Mouse (Mus musculus) megakaryocyte, embryonic 14.5 days (primary cell): Measurements from ENCODE around the gene Efnb3. TPM values are rescaled to one million over a fixed set of nuclear protein-coding genes. Genes with fewer than 3 reads are reported as not detected.

ENCODE experiments used
- H3K27me3 ChIP-seq: replicated peaks from 2 replicates; pipeline ENCODE3; 2012; ENCODE audit warnings: inconsistent platforms
- H3K36me3 ChIP-seq: replicated peaks from 2 replicates; pipeline ENCODE3; 2012; ENCODE audit warnings: low read length, inconsistent platforms, mixed read lengths
- H3K4me1 ChIP-seq: 2 replicates; pipeline ENCODE4 v1.6.1; 2012; ENCODE audit warnings: inconsistent platforms
- H3K4me3 ChIP-seq: replicated peaks from 2 replicates; pipeline ENCODE3; 2012; ENCODE audit warnings: moderate library complexity, mild to moderate bottlenecking, inconsistent platforms
- H3K9me3 ChIP-seq: 2 replicates; pipeline ENCODE4 v1.6.1; 2012; ENCODE audit warnings: inconsistent platforms
- FLI1 ChIP-seq: IDR thresholded peaks from 2 replicates; pipeline ENCODE4 v1.6.1; 2012; ENCODE audit warnings: low read length, inconsistent platforms, mixed read lengths
- GATA1 ChIP-seq: IDR thresholded peaks from 3 replicates; pipeline ENCODE4 v1.6.1; 2012; ENCODE audit warnings: mixed read lengths, low read length, inconsistent platforms, borderline replicate concordance
- polyA plus RNA-seq: library from polyadenylated mRNA; stranded (reverse); fragments of >175 nt; gene quantifications from 2 replicates; pipeline ENCODE4 v1.2.3, GENCODE M21; 2012; ENCODE audit warnings: low replicate concordance; ENCODE audit not compliant: insufficient read depth

Gene Efnb3
- polyA plus RNA-seq, 1 experiment: 0.51 TPM

DNA sequence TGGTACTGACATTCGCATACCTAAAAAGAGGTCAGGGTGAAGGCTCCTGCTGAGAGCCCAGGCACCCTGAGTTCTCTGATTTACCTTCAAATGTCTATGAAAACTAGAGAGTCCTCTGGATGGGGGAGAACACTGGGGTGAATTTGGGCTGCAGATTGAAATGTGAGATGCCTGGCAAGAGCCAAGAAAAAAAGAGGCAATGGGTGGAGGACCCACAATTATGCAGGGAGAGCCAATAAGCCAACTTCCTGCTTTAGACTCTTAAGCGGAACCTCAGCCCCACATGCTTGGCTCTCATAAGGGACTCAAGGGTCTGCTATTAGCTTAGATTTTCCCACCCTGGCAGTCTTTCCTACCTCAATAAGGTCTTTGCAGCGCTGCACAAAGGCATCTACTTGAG lies 43.3 kb downstream of the Efnb3 start:
- no peaks in the 10 kb centered on the region for H3K9me3 ChIP-seq
- TF ChIP-seq FLI1: no peak
- TF ChIP-seq GATA1: no peak
- H3K4me3 ChIP-seq: no peak overlapping the region
- no peaks in the 10 kb centered on the region for H3K36me3 ChIP-seq
- H3K27me3 ChIP-seq: peaks cover 85% of the 10 kb centered on the region
- peaks cover 23% of the 10 kb centered on the region for H3K4me1 ChIP-seq

DNA sequence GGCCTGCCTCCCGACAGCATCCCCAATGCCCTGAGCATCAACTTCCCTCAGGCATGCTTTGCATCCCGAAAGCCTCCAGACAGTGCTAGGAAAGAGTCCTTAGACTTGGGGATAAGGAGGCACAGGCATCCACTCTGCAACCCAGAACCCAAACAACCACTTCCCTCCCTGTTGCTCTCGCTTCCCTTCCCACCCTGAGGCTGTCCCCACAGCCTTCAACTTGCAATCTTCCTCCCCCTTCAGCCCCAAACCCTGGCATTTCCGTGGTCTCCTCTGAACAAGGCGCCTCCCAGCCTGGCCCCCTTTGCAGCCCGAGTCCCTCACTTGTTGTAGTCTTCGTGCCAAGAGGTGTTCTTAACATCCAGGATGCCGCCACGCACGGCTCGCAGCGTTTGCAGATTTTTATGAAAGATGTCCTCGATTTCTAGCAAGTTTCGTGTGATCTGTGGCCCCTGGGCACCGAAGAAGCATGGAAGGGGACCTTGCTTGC lies 43.8 kb downstream of the Efnb3 start:
- Histone ChIP-seq H3K9me3 (no peaks in the 10 kb centered on the region), H3K27me3 (peaks cover 82% of the 10 kb centered on the region), H3K4me1 (peaks cover 19% of the 10 kb centered on the region), H3K4me3 (no peak overlapping the region), H3K36me3 (no peaks in the 10 kb centered on the region)
- no peak for TF ChIP-seq GATA1
- TF ChIP-seq FLI1: no peak

DNA sequence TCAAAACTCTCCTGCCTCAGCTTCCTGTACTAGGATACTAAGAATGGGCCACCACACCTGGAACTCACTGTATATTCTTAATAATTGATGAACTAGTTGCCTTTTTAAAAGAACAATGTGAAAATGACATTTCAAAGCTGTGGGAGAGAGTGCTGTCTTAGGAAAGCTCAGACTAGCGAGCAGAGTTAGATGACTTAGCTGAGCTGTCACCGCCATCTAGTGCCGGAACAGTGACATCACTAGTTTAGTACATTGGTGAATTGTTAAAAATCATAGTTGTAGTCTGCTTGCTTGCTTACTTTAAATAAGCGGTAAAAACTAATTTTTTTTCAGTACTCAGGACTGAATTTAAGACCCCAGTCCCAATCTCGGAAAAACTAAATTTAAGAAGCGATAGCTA lies 46.2 kb downstream of the Efnb3 start:
- Histone ChIP-seq H3K9me3 (no peaks in the 10 kb centered on the region), H3K4me3 (no peak overlapping the region), H3K36me3 (no peaks in the 10 kb centered on the region), H3K27me3 (peaks cover 72% of the 10 kb centered on the region), H3K4me1 (peaks cover 6% of the 10 kb centered on the region; the same call in 1 of the 2 replicates)
- TF ChIP-seq FLI1 (no peak), GATA1 (no peak)

DNA sequence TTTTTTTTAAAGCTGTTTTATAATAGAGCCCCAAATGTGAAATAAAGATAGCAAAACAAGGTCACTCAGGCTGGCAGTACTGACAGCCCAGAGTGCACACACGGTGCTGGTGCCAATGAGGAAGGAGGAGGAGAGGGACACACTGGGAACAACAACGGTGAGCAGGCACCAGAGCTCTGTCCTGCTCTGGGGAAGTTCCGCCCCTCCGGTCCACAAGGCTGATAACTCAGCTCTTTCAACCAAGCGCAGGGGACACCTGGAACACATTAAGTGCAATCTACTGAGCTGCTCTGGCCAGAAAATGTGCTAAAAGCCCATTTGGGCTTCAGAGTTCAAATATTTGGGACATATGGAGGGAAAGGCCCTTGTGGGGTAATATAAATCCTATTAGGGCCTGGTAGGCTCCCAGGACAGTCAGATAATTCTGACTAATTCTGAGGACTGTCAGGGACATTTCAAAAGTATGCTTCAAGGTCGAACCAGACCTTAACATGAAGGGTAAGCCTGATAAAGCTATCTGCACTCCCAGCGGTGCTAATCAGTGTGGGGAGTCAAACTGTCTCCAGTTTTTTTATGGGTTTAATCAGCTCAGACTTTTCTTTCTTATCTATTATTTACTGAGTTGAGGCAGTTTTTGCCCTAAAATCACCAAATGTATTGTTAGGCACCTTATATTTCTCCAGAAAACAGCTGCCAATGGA lies 49.1 kb downstream of the Efnb3 start:
- H3K9me3 ChIP-seq: no peaks in the 10 kb centered on the region
- TF ChIP-seq GATA1 (no peak), FLI1 (no peak)
- H3K36me3 ChIP-seq: no peaks in the 10 kb centered on the region
- H3K4me3 ChIP-seq: no peak overlapping the region
- H3K27me3 ChIP-seq: peaks cover 45% of the 10 kb centered on the region
- peaks cover 2% of the 10 kb centered on the region; the same call in 1 of the 2 replicates for H3K4me1 ChIP-seq

Other genes starting within 250 kb of the Efnb3 start
- 1.7 and 9.3 TPM in 2 replicates for gene Cntrob, start 236.4 kb downstream of the Efnb3 start, polyA plus RNA-seq
- gene Trappc1, start 236.2 kb downstream of the Efnb3 start, polyA plus RNA-seq: 11.6 TPM in 1 of 2 replicates, not detected in the other
- not detected in 2 replicates for gene Kcnab3, start 233.9 kb downstream of the Efnb3 start, polyA plus RNA-seq
- not detected in 2 replicates for gene Rnf227, start 219.7 kb downstream of the Efnb3 start, polyA plus RNA-seq
- gene Chd3, start 190.8 kb downstream of the Efnb3 start, polyA plus RNA-seq: 14.5 and 29.7 TPM in 2 replicates
- gene Naa38, start 164.7 kb downstream of the Efnb3 start, polyA plus RNA-seq: 33.8 and 159 TPM in 2 replicates
- gene Cyb5d1, start 164.6 kb downstream of the Efnb3 start, polyA plus RNA-seq: 0.25 and 2.4 TPM in 2 replicates
- gene Tmem88, start 162.0 kb downstream of the Efnb3 start, polyA plus RNA-seq: 0.35 TPM in 1 of 2 replicates, not detected in the other
- 44.5 and 45.4 TPM in 2 replicates for gene Kdm6b, start 146.5 kb downstream of the Efnb3 start, polyA plus RNA-seq
- gene Dnah2, start 11.1 kb downstream of the Efnb3 start, polyA plus RNA-seq: 0.95 TPM in 1 of 2 replicates, not detected in the other
- gene Wrap53, start 20.1 kb upstream of the Efnb3 start, polyA plus RNA-seq: 19.7 and 50.2 TPM in 2 replicates
- 53.2 and 68.6 TPM in 2 replicates for gene Trp53, start 20.2 kb upstream of the Efnb3 start, polyA plus RNA-seq
- 2.8 and 4.2 TPM in 2 replicates for gene Atp1b2, start 45.7 kb upstream of the Efnb3 start, polyA plus RNA-seq
- gene Shbg, start 57.7 kb upstream of the Efnb3 start, polyA plus RNA-seq: not detected in 2 replicates
- gene Sat2, start 61.8 kb upstream of the Efnb3 start, polyA plus RNA-seq: not detected in 2 replicates
- 65.7 and 84.9 TPM in 2 replicates for gene Fxr2, start 72.8 kb upstream of the Efnb3 start, polyA plus RNA-seq
- gene Sox15, start 95.1 kb upstream of the Efnb3 start, polyA plus RNA-seq: not detected in 2 replicates
- 16.2 and 31.6 TPM in 2 replicates for gene Mpdu1, start 102.4 kb upstream of the Efnb3 start, polyA plus RNA-seq
- gene Cd68, start 105.9 kb upstream of the Efnb3 start, polyA plus RNA-seq: 8.7 and 128 TPM in 2 replicates
- 144 and 601 TPM in 2 replicates for gene Eif4a1, start 112.2 kb upstream of the Efnb3 start, polyA plus RNA-seq
- 54.1 and 94.8 TPM in 2 replicates for gene Senp3, start 121.9 kb upstream of the Efnb3 start, polyA plus RNA-seq
- 0.56 TPM in 1 of 2 replicates, not detected in the other for gene Tnfsf13, start 125.6 kb upstream of the Efnb3 start, polyA plus RNA-seq
- 5.3 and 13.1 TPM in 2 replicates for gene Tnfsf12, start 135.6 kb upstream of the Efnb3 start, polyA plus RNA-seq
- gene Tnfsfm13, start 135.9 kb upstream of the Efnb3 start, polyA plus RNA-seq: 2.0 and 2.5 TPM in 2 replicates
- 36.5 and 129 TPM in 2 replicates for gene Polr2a, start 198.4 kb upstream of the Efnb3 start, polyA plus RNA-seq
- not detected in 2 replicates for gene Slc35g3, start 201.8 kb upstream of the Efnb3 start, polyA plus RNA-seq
- gene Zbtb4, start 205.7 kb upstream of the Efnb3 start, polyA plus RNA-seq: 1.9 and 3.9 TPM in 2 replicates
- gene Chrnb1, start 235.7 kb upstream of the Efnb3 start, polyA plus RNA-seq: not detected in 2 replicates
- gene Fgf11, start 241.7 kb upstream of the Efnb3 start, polyA plus RNA-seq: 0.64 TPM in 1 of 2 replicates, not detected in the other
- not detected in 2 replicates for gene Tmem102, start 245.4 kb upstream of the Efnb3 start, polyA plus RNA-seq